Mouse (Mus musculus): ENCODE measurements around the gene Ralgps2.

The Ralgps2 gene

DNA sequence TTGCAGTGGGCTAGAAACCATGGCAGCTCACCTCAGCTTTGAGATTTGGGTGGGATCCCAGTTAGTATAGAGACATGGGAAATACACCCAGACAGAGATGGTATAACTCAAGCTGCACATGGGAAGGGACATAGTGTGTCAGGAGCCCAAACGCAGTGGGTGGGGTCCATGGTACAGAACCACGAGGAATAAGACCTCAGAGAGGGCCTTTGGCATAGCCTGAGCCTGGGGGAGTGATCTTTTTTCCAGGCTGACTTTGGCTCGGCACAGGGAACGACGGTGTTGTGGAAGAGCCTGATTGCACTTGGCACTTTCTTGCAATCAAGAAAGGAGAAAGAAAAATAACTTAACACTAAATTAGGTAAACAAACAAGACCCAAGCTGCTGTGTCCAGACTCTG lies 170.3 kb downstream of the Ralgps2 start:
- no peak for DNase-seq (ENCODE audit: low spot score)

DNA sequence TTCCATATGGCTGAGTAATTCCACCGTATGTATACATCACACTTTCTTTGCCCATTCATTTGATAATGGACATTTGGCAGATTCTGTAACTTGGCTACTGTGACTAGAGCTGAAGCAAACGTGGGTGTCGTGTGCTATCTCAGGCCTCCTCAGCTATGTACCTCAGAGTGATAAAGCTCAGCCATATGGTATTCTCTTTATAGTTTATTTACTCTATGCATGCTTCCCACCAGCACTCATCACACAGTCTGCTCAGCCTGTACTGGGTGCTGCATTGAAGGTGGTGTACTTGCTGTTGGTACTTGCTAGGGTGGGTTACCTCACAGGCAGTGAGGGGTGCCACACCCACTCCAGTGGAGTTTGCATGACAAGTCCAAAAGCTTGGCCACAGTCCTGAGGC lies 174.1 kb downstream of the Ralgps2 start:
- no peak for DNase-seq (ENCODE audit: low spot score)

DNA sequence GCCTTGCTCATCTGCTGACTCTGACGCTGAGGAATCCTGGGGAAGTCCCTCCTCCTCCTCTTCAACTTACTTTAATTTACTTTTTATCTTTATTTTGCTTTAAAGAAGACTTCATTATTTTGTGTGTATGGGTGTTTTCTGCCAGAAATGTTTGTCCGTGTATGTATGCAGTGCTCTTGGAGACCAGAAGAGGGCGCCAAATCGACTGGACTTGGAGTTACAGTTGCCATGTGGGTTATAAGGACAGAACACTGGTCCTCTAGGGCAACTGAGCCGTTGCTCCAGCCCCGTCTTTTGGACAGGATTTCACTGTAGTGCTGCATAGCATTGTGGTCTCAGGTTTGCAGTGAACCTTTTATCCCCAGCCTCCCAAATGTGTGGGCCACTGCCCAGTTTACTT lies 174.8 kb downstream of the Ralgps2 start:
- DNase-seq (ENCODE audit: low spot score), result no peak

DNA sequence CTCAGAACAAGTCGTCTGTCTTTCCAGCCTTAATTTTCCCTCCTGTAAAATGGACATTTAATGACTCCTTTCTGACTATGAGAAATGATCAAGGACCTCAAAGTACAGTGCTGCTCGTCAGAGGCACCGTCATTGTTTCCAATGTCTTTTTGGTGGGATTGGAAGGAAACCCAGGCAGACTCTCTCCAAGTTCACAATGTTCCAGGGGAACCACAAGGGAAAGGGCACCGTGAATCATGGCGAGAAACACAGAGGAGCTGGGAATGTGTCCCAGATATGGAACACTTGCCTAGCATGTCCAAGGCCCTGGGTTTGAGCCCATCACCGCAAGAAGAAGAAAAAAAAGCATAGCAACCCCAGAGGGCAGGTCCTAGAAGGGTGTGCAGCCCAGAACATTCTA lies 176.1 kb downstream of the Ralgps2 start:
- no peak for DNase-seq (ENCODE audit: low spot score)

DNA sequence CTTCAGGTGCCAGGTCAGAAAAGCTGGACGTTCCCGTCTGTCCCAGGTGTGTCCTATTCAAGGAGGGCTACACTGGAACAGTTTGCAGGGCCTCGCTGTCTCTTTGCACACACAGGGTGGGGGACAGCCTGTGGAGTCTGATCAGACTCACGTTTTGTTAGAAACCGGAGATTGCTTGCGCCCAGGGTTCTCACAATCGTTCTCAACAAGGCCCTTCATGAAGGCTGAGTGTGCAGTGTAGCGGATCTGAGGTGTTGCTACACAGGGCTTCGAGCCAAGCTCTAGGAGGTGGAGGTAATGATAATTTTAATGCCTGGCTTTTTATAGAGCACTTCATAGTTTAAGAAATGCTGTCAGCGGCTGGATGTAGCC lies 178.0 kb downstream of the Ralgps2 start:
- DNase-seq (ENCODE audit: low spot score), result no peak

DNA sequence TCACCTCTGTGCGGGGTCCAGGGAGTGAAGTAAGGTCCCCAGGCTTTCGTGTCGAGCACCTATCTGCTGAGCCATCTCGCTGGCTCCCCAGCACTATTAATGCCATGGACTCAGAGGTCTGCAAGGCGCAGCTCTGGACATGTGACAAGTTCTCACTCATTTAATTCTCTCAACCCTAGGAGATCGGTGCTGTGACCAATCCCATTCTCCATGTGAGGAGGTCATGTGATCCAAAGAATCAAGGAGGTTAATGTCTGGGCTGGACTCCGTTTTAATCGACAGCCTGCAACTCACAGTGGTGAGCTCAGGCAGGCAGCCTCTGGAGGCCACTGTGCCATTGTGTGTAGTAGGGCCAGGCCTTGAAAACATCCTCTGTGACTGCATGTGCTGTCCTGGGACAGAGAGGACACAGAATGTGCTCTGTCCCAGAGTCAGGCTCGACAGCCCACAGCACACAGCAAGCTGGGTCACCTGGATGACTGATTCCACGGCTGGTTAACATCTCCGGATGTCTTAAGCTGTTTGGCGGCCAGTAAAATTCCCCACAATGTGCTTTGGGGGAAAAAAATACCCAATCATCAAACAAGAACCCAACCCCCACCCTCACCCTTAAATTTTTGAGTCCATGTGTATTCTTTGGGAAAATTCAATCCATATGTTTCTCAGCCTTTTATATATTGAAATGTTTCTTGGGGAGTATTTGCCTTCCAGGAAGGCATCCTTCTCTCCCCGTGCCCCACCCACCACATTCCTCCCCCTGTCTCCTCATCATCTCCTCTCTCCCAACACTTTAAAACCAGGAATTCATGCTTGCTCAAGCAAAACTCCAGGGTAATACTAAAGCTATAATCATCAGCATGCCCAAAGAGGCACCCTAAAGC lies 178.6 kb downstream of the Ralgps2 start:
- DNase-seq (ENCODE audit: low spot score), result no peak

DNA sequence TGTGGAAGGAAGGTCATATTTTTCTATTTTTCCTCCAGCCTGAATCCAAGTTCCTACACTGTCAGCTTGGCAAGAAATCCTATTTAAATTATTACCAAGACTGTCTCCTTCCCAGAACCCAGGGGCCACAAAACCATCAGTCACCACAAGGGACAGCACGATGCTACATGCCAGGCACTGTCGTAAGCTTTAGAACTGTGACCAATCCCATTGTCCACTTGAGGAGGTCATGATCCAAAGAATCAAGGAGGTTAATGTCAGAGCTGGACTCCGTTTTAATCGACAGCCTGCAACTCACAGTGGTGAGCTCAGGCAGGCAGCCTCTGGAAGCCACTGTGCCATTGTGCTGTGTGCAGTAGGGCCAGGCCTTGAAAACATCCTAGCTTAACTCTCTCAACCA lies 181.1 kb downstream of the Ralgps2 start:
- DNase-seq (ENCODE audit: low spot score), result no peak

DNA sequence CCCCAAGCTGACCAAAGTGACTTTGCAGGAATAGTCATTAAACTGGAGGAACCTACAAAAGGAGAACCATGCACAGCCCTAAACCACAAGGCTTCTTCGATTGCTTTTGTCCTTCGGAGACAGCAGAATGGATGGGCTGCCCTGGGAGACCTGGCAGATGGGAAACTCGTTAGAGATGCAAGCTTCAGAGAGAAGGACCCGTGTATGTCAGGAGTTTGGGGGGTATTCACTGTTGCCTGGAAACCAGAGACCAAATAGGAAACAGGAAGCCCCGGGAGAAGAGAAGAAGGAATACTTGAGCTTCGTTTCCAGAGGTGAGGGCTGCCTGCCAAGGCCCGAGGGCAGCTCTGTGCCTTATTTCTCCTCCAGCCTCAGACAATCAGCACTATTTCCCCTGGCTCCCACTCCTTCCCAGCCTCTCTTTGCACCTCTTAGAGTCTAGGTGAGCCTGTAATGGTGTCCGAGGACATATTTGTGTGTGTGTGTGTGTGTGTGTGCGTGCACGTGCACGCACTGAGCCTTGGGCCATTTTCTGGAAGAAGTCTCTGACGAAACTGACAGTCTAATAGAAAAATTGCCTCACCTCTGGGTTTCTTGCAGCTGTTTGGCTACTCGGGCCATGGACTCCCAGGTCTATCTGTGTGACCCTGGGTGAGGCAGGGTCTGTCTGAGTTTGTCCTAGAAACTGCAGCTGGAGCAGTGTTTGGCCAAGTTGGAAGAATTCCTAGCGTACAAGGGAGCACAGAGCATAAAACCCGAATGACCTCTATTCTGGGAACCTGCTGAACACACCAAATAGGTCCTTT lies 184.6 kb downstream of the Ralgps2 start:
- no peak for DNase-seq (ENCODE audit: low spot score)

All from c-Kit-positive CD71-positive TER-119-positive erythroid progenitor cells, embryonic 14.5 days (primary cell).